ENCODE assay signal across 11 mouse cellular contexts in genomic region chr8:115005021-115005420, GRCm38 (mm10).
"Had no signal": no experiment of that assay in that cellular context is flagged by ENCODE, and none has a peak within 500 bp of the region (broad histone marks: within the 10 kb centered on the region; RNA-seq: fewer than 3 reads in every experiment).

No protein-coding gene starts in this region.

- H3K4me1 ChIP-seq: megakaryocyte, embryonic 14.5 days had no signal

- DNase-seq: kidney, adult 2 months; kidney, postnatal 25 days; thymus, postnatal 4 days had no signal

- H3K27ac ChIP-seq: left cerebral cortex, adult 2 months; limb, embryonic 15.5 days; liver, embryonic 14.5 days; midbrain, embryonic 15.5 days; neural tube, embryonic 12.5 days; stomach, postnatal 0 days had no signal

- H3K4me3 ChIP-seq: left cerebral cortex, adult 2 months; limb, embryonic 15.5 days; megakaryocyte, embryonic 14.5 days; midbrain, embryonic 15.5 days; neural tube, embryonic 12.5 days had no signal

- H3K9ac ChIP-seq: limb, embryonic 15.5 days; liver, embryonic 14.5 days; midbrain, embryonic 15.5 days; neural tube, embryonic 12.5 days had no signal

- H3K27me3 ChIP-seq: limb, embryonic 15.5 days; megakaryocyte, embryonic 14.5 days; midbrain, embryonic 15.5 days; neural tube, embryonic 12.5 days had no signal

- H3K4me2 ChIP-seq: limb, embryonic 15.5 days; midbrain, embryonic 11.5 days; midbrain, embryonic 15.5 days; neural tube, embryonic 12.5 days had no signal

- H3K36me3 ChIP-seq: limb, embryonic 15.5 days; midbrain, embryonic 15.5 days; neural tube, embryonic 12.5 days had no signal

- H3K9me3 ChIP-seq: limb, embryonic 15.5 days; midbrain, embryonic 15.5 days; neural tube, embryonic 12.5 days had no signal

- ATAC-seq: midbrain, embryonic 15.5 days had no signal
